Mouse (Mus musculus): ENCODE data around the gene Unc45b. TPM values are rescaled to one million over a fixed set of nuclear protein-coding genes. Genes with fewer than 3 reads are reported as not detected.

The Unc45b gene
- polyA plus RNA-seq, 1 experiment from 2014 or later, result 14.5 TPM

DNA sequence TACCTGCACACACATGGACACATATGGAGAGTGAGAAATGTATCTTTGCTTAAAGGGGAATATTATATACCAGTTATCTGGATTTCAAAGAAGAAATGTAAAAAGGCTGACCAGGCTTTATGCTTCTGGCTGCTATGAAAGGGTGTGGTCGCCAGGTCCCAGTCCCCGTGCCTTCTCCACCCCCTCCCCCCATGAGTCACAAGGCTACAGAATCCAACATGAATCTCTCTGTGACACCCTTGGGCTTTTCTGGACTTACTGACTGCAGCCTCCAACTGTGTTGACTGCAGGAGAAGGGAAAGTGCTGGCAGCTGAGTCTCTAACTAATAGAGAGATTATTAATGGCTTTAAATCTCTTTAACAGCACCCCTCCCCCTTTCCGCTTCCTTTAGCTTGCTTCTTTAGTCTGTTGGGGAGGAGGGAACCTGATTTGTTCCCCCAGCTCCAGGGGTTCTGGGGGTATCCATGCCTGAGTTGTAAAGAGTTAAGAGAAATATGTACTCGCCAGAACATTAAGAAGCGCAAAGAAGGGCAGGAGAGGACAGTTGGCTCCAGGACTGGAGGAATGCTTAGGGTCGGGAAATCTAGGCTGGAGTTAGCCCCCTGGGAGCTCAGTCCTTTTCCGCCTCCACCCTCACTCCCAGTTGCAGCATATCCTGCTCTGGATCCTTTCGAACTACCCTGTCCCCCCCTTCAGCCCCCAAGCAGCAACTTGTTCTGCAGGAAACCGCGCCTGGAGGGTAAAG lies 40.6 kb downstream of the Unc45b start, which contains the start of gene Slfn5:
Gene Slfn5, plus strand, starts transcription at position 614 of the 746 bp plus-strand sequence.
- no peaks in the 10 kb centered on the region for H3K9me3 ChIP-seq (ENCODE audit: control insufficient read depth, low read length)
- peak; percentile 71 for ATAC-seq (ENCODE audit: low read depth)
- peak within 1 kb of the TSS; percentile 35 for H3K4me3 ChIP-seq (ENCODE audit: low read length)
- no peaks in the 10 kb centered on the region for H3K36me3 ChIP-seq (ENCODE audit: control insufficient read depth, insufficient read depth, low read length)
- H3K9ac ChIP-seq (ENCODE audit: low read length), result 0 out of 2 replicates have a peak within 1 kb of the TSS, but pooled peaks have one; percentile 15
- H3K27ac ChIP-seq (ENCODE audit: low read length), result peak within 1 kb of the TSS; percentile 64
- no peaks in the 10 kb centered on the region for H3K4me1 ChIP-seq (replicated peaks; ENCODE audit: control insufficient read depth, insufficient read depth, low read length)
- H3K27me3 ChIP-seq (ENCODE audit: control insufficient read depth, insufficient read depth, low read depth, low read length), result peaks cover 28% of the 10 kb centered on the region
- peak within 1 kb of the TSS; percentile 45 for H3K4me2 ChIP-seq (ENCODE audit: low read depth, low read length)
- WGBS, result 8% methylated on average over 10 of the region's 10 CpGs

DNA sequence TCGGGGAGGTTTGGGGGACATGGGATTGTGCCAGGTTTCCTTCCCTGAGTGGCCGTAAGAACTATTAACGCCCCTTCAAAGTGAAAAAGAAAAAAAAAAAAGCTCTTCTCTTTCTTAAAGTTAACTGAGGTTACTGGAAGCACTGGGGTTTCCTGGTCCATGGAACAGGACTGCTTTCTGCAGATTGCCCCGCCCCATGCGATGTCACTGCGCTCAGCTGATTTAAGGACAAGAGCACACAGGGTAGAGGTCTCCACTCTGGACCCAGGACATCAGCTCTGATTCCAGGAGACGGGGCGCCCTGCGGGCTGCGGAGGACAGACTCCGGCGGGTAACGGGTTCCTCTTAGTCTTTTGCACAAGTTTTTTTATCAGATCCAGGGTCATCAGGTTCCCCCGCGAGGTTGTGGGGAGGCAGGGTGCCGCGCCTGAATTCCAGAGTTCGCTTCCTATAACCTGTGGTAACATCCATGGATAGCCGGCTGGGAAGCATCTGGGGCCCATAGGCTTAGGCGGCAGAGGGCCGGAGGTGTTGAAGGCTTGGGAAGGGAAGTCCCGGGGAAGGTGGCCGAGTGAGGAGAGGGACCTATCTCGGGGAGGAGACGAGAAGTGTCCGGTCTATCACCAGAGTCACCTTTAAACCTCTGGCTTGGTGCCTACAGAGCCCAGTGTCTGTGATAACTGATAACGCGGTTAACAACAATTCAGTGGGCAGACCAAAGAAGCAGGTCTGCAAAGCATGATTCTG lies 41.7 kb downstream of the Unc45b start:
- Histone ChIP-seq H3K27me3 (ENCODE audit: control insufficient read depth, insufficient read depth, low read depth, low read length) (peaks cover 28% of the 10 kb centered on the region), H3K4me3 (ENCODE audit: low read length) (peak overlapping the region; percentile 35), H3K4me1 (replicated peaks; ENCODE audit: control insufficient read depth, insufficient read depth, low read length) (no peaks in the 10 kb centered on the region), H3K27ac (ENCODE audit: low read length) (peak overlapping the region; percentile 26; the same call in 1 of the 2 replicates), H3K4me2 (ENCODE audit: low read depth, low read length) (peak overlapping the region; percentile 45), H3K9me3 (ENCODE audit: control insufficient read depth, low read length) (no peaks in the 10 kb centered on the region), H3K9ac (ENCODE audit: low read length) (0 out of 2 replicates have a peak overlapping the region, but pooled peaks have one; percentile 15), H3K36me3 (ENCODE audit: control insufficient read depth, insufficient read depth, low read length) (no peaks in the 10 kb centered on the region)
- peak; percentile 49; the same call in 1 of the 2 replicates for ATAC-seq (ENCODE audit: low read depth)
- 4% methylated on average over 28 of the region's 28 CpGs for WGBS

DNA sequence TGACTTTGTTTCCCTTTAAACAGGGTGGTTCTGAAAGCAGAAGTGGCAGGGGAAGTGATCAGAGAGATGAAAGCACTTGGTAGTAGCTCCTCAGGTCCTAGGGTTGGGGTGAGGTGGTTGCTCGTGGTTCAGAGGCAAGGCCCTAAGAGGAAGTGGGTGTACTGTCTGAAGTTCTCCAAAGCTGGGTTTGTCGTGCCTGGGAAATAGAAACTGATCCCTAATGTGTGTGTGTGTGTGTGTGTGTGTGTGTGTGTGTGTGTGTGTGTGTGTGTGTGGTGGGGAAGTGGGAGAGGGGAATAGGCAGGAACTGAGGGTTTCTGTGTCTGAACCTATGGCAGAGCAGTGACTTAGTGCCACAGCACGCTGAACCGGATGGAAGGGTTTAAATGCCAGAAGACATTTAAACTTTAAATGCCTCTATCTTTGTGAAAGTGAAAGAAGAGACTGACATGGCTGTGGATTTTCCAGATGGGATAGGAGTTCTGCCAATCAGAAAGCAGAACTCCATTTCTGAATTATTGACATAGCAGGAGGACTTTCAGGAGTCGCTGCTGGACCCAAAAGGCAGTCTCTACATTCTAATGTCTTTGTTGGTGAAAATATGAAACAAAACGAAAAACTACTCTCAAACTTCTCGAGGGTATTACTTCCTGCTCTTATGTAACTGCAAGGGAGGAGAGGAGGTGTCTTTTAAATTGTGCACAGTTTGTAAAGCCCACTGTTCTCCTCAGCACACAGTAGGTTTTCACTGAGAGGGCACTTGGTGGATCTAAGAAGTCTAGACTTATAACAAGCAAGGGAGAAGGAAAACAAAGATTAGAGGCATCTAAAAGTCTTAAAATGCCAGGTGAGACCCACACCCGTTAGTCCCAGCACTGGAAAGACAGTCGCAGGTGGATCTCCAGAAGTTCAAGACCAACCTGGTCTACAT lies 42.5 kb downstream of the Unc45b start:
- peaks cover 28% of the 10 kb centered on the region for H3K27me3 ChIP-seq (ENCODE audit: control insufficient read depth, insufficient read depth, low read depth, low read length)

DNA sequence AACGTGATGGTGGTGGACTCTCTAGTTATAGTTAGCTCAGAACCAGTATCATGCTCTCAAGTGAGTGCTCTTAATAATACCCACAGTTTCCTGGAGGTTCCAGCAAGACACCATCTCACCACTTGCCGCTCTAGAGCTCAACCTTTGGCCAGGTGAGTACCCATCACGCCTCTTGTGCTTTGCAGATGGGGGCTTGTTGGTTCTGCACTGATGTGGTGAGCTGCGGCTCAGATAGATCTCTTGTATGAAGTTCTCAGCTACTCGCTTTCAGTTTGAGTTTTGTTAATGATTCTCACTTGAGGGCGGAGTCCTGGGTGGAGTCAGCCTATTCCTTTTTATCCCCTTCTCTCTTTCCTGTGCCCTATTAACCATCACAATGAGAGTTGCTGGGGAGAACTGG lies 44.3 kb downstream of the Unc45b start:
- no peak overlapping the region for H3K4me2 ChIP-seq (ENCODE audit: low read depth, low read length)
- no peak for ATAC-seq (ENCODE audit: low read depth)
- no peak overlapping the region for H3K9ac ChIP-seq (ENCODE audit: low read length)
- H3K27me3 ChIP-seq (ENCODE audit: control insufficient read depth, insufficient read depth, low read depth, low read length), result peaks cover 28% of the 10 kb centered on the region
- H3K27ac ChIP-seq (ENCODE audit: low read length), result no peak overlapping the region
- 68% methylated on average over 6 of the region's 6 CpGs for WGBS
- no peaks in the 10 kb centered on the region for H3K9me3 ChIP-seq (ENCODE audit: control insufficient read depth, low read length)
- no peak overlapping the region for H3K4me3 ChIP-seq (ENCODE audit: low read length)
- H3K4me1 ChIP-seq (replicated peaks; ENCODE audit: control insufficient read depth, insufficient read depth, low read length), result no peaks in the 10 kb centered on the region
- no peaks in the 10 kb centered on the region for H3K36me3 ChIP-seq (ENCODE audit: control insufficient read depth, insufficient read depth, low read length)

More for the DNA sequence above, 42.5 kb downstream of the Unc45b start:
- no peaks in the 10 kb centered on the region for H3K9me3 ChIP-seq (ENCODE audit: control insufficient read depth, low read length)
- peak overlapping the region; percentile 35 for H3K4me3 ChIP-seq (ENCODE audit: low read length)
- H3K9ac ChIP-seq (ENCODE audit: low read length), result no peak overlapping the region
- no peaks in the 10 kb centered on the region for H3K4me1 ChIP-seq (replicated peaks; ENCODE audit: control insufficient read depth, insufficient read depth, low read length)
- no peak for ATAC-seq (ENCODE audit: low read depth)
- H3K36me3 ChIP-seq (ENCODE audit: control insufficient read depth, insufficient read depth, low read length), result no peaks in the 10 kb centered on the region
- WGBS, result 51% methylated on average over 9 of the region's 9 CpGs
- no peak overlapping the region for H3K27ac ChIP-seq (ENCODE audit: low read length)
- peak overlapping the region; percentile 39; the same call in 1 of the 2 replicates for H3K4me2 ChIP-seq (ENCODE audit: low read depth, low read length)

DNA sequence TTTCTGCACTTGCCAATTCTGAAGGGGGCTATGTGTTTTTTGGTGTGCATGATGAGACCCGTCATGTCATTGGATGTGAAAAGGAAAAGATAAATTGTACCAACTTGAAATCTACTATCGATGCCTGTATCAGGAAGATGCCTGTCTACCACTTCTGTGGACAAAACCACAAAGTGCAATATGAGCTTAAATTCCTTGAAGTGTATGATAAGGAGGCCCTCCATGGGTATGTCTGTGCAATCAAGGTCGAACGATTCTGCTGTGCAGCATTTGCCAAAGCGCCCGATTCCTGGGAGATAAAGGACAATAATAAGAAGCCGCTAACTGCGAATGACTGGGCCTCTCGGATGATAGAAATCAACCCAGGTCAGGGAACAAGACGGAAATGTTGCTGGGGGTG lies 46.6 kb downstream of the Unc45b start:
- Histone ChIP-seq H3K36me3 (ENCODE audit: control insufficient read depth, insufficient read depth, low read length) (no peaks in the 10 kb centered on the region), H3K27ac (ENCODE audit: low read length) (no peak overlapping the region), H3K9ac (ENCODE audit: low read length) (no peak overlapping the region), H3K4me2 (ENCODE audit: low read depth, low read length) (no peak overlapping the region), H3K4me1 (replicated peaks; ENCODE audit: control insufficient read depth, insufficient read depth, low read length) (no peaks in the 10 kb centered on the region), H3K9me3 (ENCODE audit: control insufficient read depth, low read length) (no peaks in the 10 kb centered on the region), H3K4me3 (ENCODE audit: low read length) (no peak overlapping the region), H3K27me3 (ENCODE audit: control insufficient read depth, insufficient read depth, low read depth, low read length) (peaks cover 13% of the 10 kb centered on the region)
- no peak for ATAC-seq (ENCODE audit: low read depth)
- 57% methylated on average over 10 of the region's 10 CpGs for WGBS

DNA sequence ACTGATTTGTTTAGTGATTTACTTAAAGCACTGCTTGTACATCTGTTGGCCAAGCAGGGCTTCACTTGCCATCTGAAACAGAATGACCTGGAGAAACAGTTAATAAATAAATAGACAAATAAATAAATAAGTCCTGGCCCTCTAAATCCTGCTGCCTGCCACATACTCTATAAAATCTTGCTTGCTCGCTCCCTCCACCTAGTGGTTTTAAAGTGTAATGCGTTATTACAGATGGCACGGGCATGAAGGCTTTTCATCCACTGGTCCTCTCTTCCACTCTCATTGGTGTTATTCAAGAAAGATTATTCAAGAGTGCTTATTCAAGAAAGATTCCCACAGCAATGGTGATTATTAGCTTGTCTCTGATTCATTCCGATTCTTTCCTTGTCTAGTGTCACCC lies 49.3 kb downstream of the Unc45b start:
- Histone ChIP-seq H3K4me3 (ENCODE audit: low read length) (no peak overlapping the region), H3K4me1 (replicated peaks; ENCODE audit: control insufficient read depth, insufficient read depth, low read length) (no peaks in the 10 kb centered on the region), H3K9me3 (ENCODE audit: control insufficient read depth, low read length) (no peaks in the 10 kb centered on the region), H3K36me3 (ENCODE audit: control insufficient read depth, insufficient read depth, low read length) (no peaks in the 10 kb centered on the region), H3K9ac (ENCODE audit: low read length) (no peak overlapping the region), H3K27ac (ENCODE audit: low read length) (no peak overlapping the region), H3K27me3 (ENCODE audit: control insufficient read depth, insufficient read depth, low read depth, low read length) (no peaks in the 10 kb centered on the region), H3K4me2 (ENCODE audit: low read depth, low read length) (no peak overlapping the region)
- ATAC-seq (ENCODE audit: low read depth), result no peak
- WGBS, result 9% methylated on average over 4 of the region's 4 CpGs

DNA sequence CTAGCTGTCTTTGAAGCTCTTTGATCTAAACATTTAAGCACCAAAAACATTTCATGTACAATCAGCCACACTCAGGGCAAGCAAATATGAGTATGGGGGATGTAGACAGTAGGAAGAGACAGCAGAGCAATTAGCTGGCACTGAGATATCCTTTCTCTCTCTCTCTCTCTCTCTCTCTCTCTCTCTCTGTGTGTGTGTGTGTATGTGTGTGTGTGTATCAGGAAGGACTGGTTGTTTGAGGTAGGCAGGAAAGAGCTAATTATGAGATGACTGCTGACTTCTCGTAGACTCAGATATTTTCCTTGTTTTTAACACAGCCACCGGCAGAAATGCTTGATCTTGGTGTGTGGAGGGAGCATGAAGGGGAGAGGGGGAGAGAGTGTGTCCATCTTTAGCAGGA lies 51.4 kb downstream of the Unc45b start:
- WGBS, result 43% methylated on average over 2 of the region's 2 CpGs
- Histone ChIP-seq H3K36me3 (ENCODE audit: control insufficient read depth, insufficient read depth, low read length) (no peaks in the 10 kb centered on the region), H3K27ac (ENCODE audit: low read length) (no peak overlapping the region), H3K4me3 (ENCODE audit: low read length) (no peak overlapping the region), H3K4me2 (ENCODE audit: low read depth, low read length) (no peak overlapping the region), H3K9me3 (ENCODE audit: control insufficient read depth, low read length) (no peaks in the 10 kb centered on the region), H3K9ac (ENCODE audit: low read length) (no peak overlapping the region), H3K4me1 (replicated peaks; ENCODE audit: control insufficient read depth, insufficient read depth, low read length) (no peaks in the 10 kb centered on the region), H3K27me3 (ENCODE audit: control insufficient read depth, insufficient read depth, low read depth, low read length) (no peaks in the 10 kb centered on the region)
- ATAC-seq (ENCODE audit: low read depth), result no peak

DNA sequence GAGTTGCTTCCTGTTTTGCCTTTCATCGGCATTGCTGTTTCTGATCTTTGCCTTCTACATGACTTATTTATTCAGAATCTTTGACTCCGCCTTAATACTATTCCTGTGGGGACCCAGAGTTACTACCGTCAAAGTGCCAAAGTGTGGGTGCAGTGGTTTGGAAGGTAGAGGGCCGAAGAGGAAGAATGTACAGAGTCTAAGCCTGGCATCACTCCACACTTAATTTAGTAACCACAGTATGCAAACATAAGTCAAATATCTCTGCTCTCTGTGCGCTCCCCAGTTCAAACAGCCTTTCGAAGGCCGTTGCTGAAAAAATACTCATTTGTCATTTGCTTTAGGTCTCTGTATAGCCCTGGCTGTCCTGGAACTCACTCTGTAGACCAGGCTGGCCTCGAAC lies 51.9 kb downstream of the Unc45b start:
- no peak overlapping the region for H3K4me2 ChIP-seq (ENCODE audit: low read depth, low read length)
- 55% methylated on average over 8 of the region's 8 CpGs for WGBS
- H3K4me1 ChIP-seq (replicated peaks; ENCODE audit: control insufficient read depth, insufficient read depth, low read length), result no peaks in the 10 kb centered on the region

More for the DNA sequence above, 51.9 kb downstream of the Unc45b start:
- Histone ChIP-seq H3K9me3 (ENCODE audit: control insufficient read depth, low read length) (no peaks in the 10 kb centered on the region), H3K27ac (ENCODE audit: low read length) (no peak overlapping the region), H3K4me3 (ENCODE audit: low read length) (no peak overlapping the region), H3K9ac (ENCODE audit: low read length) (no peak overlapping the region), H3K27me3 (ENCODE audit: control insufficient read depth, insufficient read depth, low read depth, low read length) (no peaks in the 10 kb centered on the region), H3K36me3 (ENCODE audit: control insufficient read depth, insufficient read depth, low read length) (no peaks in the 10 kb centered on the region)
- no peak for ATAC-seq (ENCODE audit: low read depth)
